Mouse (Mus musculus) testis, adult 2 months (tissue): ENCODE data around the gene Tet2.

Experiments
- CTCF ChIP-seq: fragments of 200-500 bp; IDR thresholded peaks from 2 replicates; pipeline ENCODE4 v1.5.1; 2012; ENCODE audit warnings: low read depth, mild to moderate bottlenecking, inconsistent platforms, low read length, moderate library complexity; ENCODE audit not compliant: control insufficient read depth, insufficient read depth, insufficient replicate concordance
- POLR2A ChIP-seq: fragments of 200-500 bp; IDR thresholded peaks from 2 replicates; pipeline ENCODE4 v1.6.1; 2012; ENCODE audit warnings: low read depth, mild to moderate bottlenecking, inconsistent platforms, low read length, moderate library complexity; ENCODE audit not compliant: control insufficient read depth

DNA sequence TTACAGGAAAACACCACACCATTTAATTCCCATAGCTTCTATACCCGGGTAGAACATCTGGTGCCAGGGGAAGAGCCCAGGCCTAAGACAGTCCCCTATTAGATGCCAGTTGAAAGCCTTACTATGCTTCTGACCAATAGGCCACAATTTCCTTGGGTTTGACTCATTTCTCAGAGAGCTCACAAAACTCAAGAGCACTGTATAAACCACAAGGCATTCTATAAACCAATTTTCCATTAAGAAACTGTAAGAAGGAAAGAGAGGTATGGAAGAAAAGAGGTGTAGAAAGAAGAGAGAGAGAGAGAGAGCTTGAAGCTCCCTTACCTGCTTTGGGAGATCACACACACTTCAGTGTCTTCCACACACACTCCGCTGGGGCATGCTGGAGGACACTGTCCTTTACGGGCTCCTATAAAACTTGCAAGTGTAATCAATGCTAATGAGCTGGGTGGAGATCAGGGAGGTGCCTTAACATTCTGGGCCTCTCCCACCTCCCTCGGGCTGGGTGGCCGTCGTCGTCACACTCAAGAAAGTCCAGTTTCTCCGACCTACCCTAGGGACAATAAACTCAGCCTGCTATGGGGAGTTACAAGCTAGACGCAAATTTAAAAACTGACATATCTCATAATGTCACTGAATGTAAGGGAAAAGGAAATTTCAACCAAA is 38.5 kb downstream of the Tet2 start:
- TF ChIP-seq CTCF (no peak), POLR2A (no peak)
